Mouse (Mus musculus) forebrain, embryonic 16.5 days (tissue): ENCODE measurements around the gene Nip7. TPM values are rescaled to one million over a fixed set of nuclear protein-coding genes. Genes with fewer than 3 reads are reported as not detected.

Source experiments
- ATAC-seq: fragments of 200-750 bp; cut with Nextera tagmentation; 2 replicates; pipeline ENCODE4 v1.8.0; 2017; ENCODE audit warnings: mild to moderate bottlenecking, moderate library complexity
- H3K27ac ChIP-seq: fragments of 300-500 bp; sonication (generic); 2 replicates; pipeline ENCODE4 v1.5.1; 2014; ENCODE audit warnings: low read length, control low read depth
- H3K27me3 ChIP-seq: fragments of 300-500 bp; sonication (generic); replicated peaks from 2 replicates; pipeline ENCODE4 v1.6.1; 2014; ENCODE audit warnings: low read length; ENCODE audit not compliant: control insufficient read depth, insufficient read depth
- H3K36me3 ChIP-seq: fragments of 300-500 bp; sonication (generic); 2 replicates; pipeline ENCODE4 v1.6.1; 2014; ENCODE audit not compliant: control insufficient read depth, insufficient read depth
- H3K4me1 ChIP-seq: fragments of 300-500 bp; sonication (generic); replicated peaks from 2 replicates; pipeline ENCODE4 v1.6.1; 2014; ENCODE audit warnings: low read length; ENCODE audit not compliant: control insufficient read depth, insufficient read depth
- H3K4me2 ChIP-seq: fragments of 300-500 bp; sonication (generic); 2 replicates; pipeline ENCODE4 v1.6.1; 2014; ENCODE audit warnings: mild to moderate bottlenecking, low read length, control low read depth
- H3K4me3 ChIP-seq: fragments of 300-500 bp; sonication (generic); replicated peaks from 2 replicates; pipeline ENCODE4 v1.5.1; 2014; ENCODE audit warnings: mild to moderate bottlenecking, low read length, control low read depth
- H3K9ac ChIP-seq: fragments of 300-500 bp; sonication (generic); replicated peaks from 2 replicates; pipeline ENCODE4 v1.6.1; 2014; ENCODE audit warnings: low read depth, low read length, control low read depth
- H3K9me3 ChIP-seq: fragments of 300-500 bp; sonication (generic); 2 replicates; pipeline ENCODE4 v1.6.1; 2016; ENCODE audit warnings: low read length; ENCODE audit not compliant: control insufficient read depth
- WGBS: fragments of 180-500 bp; shearing (Covaris S2); extraction: QIAGEN DNeasy Blood & Tissue Kit; methylation state at CpG from one replicate; pipeline ENCODE4 v1.1.7; 2014; 5-methylcytosine and 5-hydroxymethylcytosine counted together
- polyA plus RNA-seq: library from polyadenylated mRNA; unstranded; fragments of >200 nt; fragmentation: Nextera tagmentation; extraction: Ambion mirVana; gene quantifications from 2 replicates; pipeline ENCODE4 v1.2.1, GENCODE M21; 2015

Nip7 gene
- polyA plus RNA-seq, 1 experiment from 2014 or later: 76.7 TPM

- Histone ChIP-seq H3K27ac (no peak overlapping the region), H3K27me3 (no peaks in the 10 kb centered on the region), H3K4me2 (peak overlapping the region; percentile 86), H3K4me1 (peaks cover 19% of the 10 kb centered on the region), H3K9me3 (no peaks in the 10 kb centered on the region), H3K9ac (peak overlapping the region; percentile 66), H3K36me3 (peaks cover 14% of the 10 kb centered on the region), H3K4me3 (peak overlapping the region; percentile 97)
- under 1% methylated on average over 33 of the region's 33 CpGs for WGBS
- ATAC-seq: peak; percentile 56
Observed at GRCm38 (mm10) chr8:107056973-107057369, 294 bp downstream of the Nip7 start.

GRCm38 (mm10) chr8:107062613-107063012 lies 5.9 kb downstream of the Nip7 start:
- no peak overlapping the region for H3K9ac ChIP-seq
- H3K27me3 ChIP-seq: no peaks in the 10 kb centered on the region
- H3K4me2 ChIP-seq: no peak overlapping the region
- no peak for ATAC-seq
- H3K4me1 ChIP-seq: peaks cover 5% of the 10 kb centered on the region
- H3K36me3 ChIP-seq: peaks cover 2% of the 10 kb centered on the region; the same call in 1 of the 2 replicates
- no peaks in the 10 kb centered on the region for H3K9me3 ChIP-seq
- no peak overlapping the region for H3K27ac ChIP-seq
- H3K4me3 ChIP-seq: no peak overlapping the region
- WGBS: 80% methylated on average over 1 of the region's 1 CpGs

GRCm38 (mm10) chr8:107065511-107066496 lies 9.1 kb downstream of the Nip7 start, which contains the start of gene Tmed6:
Gene Tmed6 (minus strand): TSS chr8:107065644.
- Histone ChIP-seq H3K27ac (no peak within 1 kb of the TSS), H3K36me3 (peaks cover 7% of the 10 kb centered on the region), H3K9me3 (no peaks in the 10 kb centered on the region), H3K4me1 (no peaks in the 10 kb centered on the region), H3K27me3 (no peaks in the 10 kb centered on the region), H3K4me2 (no peak within 1 kb of the TSS), H3K4me3 (no peak within 1 kb of the TSS), H3K9ac (no peak within 1 kb of the TSS)
- no peak for ATAC-seq
- WGBS: 68% methylated on average over 17 of the region's 17 CpGs

GRCm38 (mm10) chr8:107073706-107074105 lies 17.0 kb downstream of the Nip7 start:
- H3K9ac ChIP-seq: no peak overlapping the region
- H3K4me3 ChIP-seq: no peak overlapping the region
- peaks cover 40% of the 10 kb centered on the region for H3K36me3 ChIP-seq
- no peak overlapping the region for H3K27ac ChIP-seq
- H3K4me1 ChIP-seq: no peaks in the 10 kb centered on the region
- ATAC-seq: no peak
- no peak overlapping the region for H3K4me2 ChIP-seq
- no peaks in the 10 kb centered on the region for H3K27me3 ChIP-seq
- 83% methylated on average over 4 of the region's 4 CpGs for WGBS
- H3K9me3 ChIP-seq: no peaks in the 10 kb centered on the region

GRCm38 (mm10) chr8:107074128-107074527 lies 17.5 kb downstream of the Nip7 start:
- Histone ChIP-seq H3K27me3 (no peaks in the 10 kb centered on the region), H3K9ac (no peak overlapping the region), H3K9me3 (no peaks in the 10 kb centered on the region), H3K36me3 (peaks cover 44% of the 10 kb centered on the region), H3K4me2 (no peak overlapping the region), H3K27ac (no peak overlapping the region), H3K4me1 (no peaks in the 10 kb centered on the region), H3K4me3 (no peak overlapping the region)
- 85% methylated on average over 1 of the region's 1 CpGs for WGBS
- ATAC-seq: no peak

GRCm38 (mm10) chr8:107076239-107076888 lies 19.7 kb downstream of the Nip7 start:
- H3K36me3 ChIP-seq: peaks cover 47% of the 10 kb centered on the region
- H3K27ac ChIP-seq: no peak overlapping the region
- no peaks in the 10 kb centered on the region for H3K9me3 ChIP-seq
- H3K4me2 ChIP-seq: no peak overlapping the region
- H3K27me3 ChIP-seq: no peaks in the 10 kb centered on the region
- H3K9ac ChIP-seq: no peak overlapping the region
- no peaks in the 10 kb centered on the region for H3K4me1 ChIP-seq
- WGBS: 88% methylated on average over 7 of the region's 7 CpGs
- ATAC-seq: no peak
- no peak overlapping the region for H3K4me3 ChIP-seq

- H3K27me3 ChIP-seq: no peaks in the 10 kb centered on the region
- H3K9me3 ChIP-seq: no peaks in the 10 kb centered on the region
- H3K9ac ChIP-seq: no peak overlapping the region
- H3K27ac ChIP-seq: no peak overlapping the region
- H3K4me2 ChIP-seq: no peak overlapping the region
- H3K4me1 ChIP-seq: no peaks in the 10 kb centered on the region
- peaks cover 29% of the 10 kb centered on the region for H3K36me3 ChIP-seq
- H3K4me3 ChIP-seq: no peak overlapping the region
- WGBS: 97% methylated on average over 17 of the region's 17 CpGs
- no peak for ATAC-seq
Observed at GRCm38 (mm10) chr8:107085358-107085757, 28.7 kb downstream of the Nip7 start.

- no peak for ATAC-seq
Observed at GRCm38 (mm10) chr8:107086018-107086417, 29.3 kb downstream of the Nip7 start.

GRCm38 (mm10) chr8:107088526-107089063 lies 31.9 kb downstream of the Nip7 start:
- WGBS: 96% methylated on average over 5 of the region's 5 CpGs
- H3K27me3 ChIP-seq: no peaks in the 10 kb centered on the region
- H3K4me3 ChIP-seq: no peak overlapping the region
- H3K4me2 ChIP-seq: no peak overlapping the region
- H3K9me3 ChIP-seq: no peaks in the 10 kb centered on the region
- H3K9ac ChIP-seq: no peak overlapping the region
- 0 out of 2 replicates have a peak, but pooled peaks cover 2% of the 10 kb centered on the region for H3K4me1 ChIP-seq
- H3K27ac ChIP-seq: no peak overlapping the region
- no peak for ATAC-seq
- H3K36me3 ChIP-seq: peaks cover 22% of the 10 kb centered on the region

More at GRCm38 (mm10) chr8:107086018-107086417, 29.3 kb downstream of the Nip7 start:
- Histone ChIP-seq H3K4me2 (no peak overlapping the region), H3K9ac (no peak overlapping the region), H3K27me3 (no peaks in the 10 kb centered on the region), H3K4me1 (no peaks in the 10 kb centered on the region), H3K9me3 (no peaks in the 10 kb centered on the region), H3K4me3 (no peak overlapping the region), H3K27ac (no peak overlapping the region), H3K36me3 (peaks cover 25% of the 10 kb centered on the region)
- WGBS: 96% methylated on average over 5 of the region's 5 CpGs
